Mouse (Mus musculus) thymus, postnatal 36 days (tissue): ENCODE results near the gene Zrsr1.

Experiments
- DNase-seq, 2 experiments: peaks; one replicate each; pipeline ENCODE4 v3.0.0; 2022; ENCODE audit warnings: mixed read lengths in 2 of 2

The Zrsr1 gene

DNA sequence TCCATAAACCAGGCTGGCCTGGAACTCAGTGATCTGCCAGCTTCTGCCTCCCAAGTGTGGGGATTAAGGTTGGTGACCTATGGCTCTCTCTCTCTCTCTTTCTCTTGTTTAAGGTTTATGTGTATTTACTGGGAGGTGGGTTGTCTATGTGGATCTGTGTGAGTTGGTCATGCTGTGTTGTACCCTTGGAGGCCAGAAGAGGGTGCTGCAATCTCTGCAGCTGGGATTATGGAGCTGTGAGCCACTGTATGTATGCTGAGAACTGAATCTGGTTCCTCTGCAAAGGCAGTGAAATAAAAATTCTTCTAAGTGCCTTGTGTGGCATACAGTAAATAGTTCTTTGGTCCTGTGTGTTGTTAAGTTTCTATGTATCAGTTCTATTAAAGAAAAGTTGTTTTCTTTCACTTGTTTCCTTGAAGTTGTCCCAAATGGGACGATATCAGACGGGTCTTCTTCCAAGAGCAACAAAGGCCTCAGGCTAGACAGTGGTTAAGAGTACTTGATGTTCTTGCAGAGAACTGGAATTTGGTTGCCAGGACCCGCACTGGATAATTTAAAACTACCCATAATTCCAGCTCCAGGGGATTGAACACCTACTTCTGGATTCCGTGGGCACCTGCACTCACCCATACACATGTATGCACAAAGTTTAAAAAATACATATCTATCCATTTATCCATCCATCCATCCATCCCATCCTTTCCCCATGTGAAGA, 41.9 kb downstream of the Zrsr1 start:
- peak in 1 of 2 experiments; percentile 6 for DNase-seq

DNA sequence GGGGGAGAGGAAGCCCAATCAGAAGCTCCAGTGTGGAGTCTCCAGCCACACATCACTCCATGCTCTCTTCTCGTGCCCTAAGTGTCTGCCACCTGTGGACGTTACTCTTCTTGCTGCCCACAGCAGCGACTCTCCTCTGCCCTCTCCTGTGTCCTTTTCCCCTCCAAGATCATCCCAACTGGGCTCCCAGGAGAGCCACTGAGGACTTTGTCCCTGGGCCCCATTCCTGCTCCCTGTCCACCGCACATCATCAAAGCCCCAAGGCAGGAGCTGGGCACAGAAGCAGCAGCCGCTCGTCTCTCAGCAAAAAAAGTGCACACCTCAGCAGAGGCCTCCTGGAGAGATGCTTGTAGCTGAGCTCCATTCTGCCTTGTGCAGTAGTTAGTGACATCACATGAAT, 43.2 kb downstream of the Zrsr1 start:
- DNase-seq = no peak

DNA sequence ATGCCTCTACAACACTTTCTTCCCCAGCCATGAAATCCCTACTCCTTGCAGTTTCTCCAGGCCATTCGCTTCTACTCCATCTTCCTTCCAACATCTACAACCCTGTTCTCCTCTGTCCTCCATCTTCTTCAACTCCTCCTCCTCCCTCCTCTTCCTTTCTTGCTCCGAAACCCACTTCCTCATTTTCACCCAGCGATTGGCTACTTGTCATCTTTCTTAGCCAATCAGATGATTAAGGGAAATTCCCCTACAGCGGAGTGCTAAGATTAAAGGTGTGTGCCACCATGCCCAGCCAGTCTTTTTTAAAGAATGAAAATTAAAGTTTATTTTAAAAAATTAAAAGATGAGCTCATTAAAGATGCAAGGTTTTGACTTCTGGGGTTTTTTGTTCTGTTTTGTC, 46.1 kb downstream of the Zrsr1 start:
- DNase-seq = no peak

DNA sequence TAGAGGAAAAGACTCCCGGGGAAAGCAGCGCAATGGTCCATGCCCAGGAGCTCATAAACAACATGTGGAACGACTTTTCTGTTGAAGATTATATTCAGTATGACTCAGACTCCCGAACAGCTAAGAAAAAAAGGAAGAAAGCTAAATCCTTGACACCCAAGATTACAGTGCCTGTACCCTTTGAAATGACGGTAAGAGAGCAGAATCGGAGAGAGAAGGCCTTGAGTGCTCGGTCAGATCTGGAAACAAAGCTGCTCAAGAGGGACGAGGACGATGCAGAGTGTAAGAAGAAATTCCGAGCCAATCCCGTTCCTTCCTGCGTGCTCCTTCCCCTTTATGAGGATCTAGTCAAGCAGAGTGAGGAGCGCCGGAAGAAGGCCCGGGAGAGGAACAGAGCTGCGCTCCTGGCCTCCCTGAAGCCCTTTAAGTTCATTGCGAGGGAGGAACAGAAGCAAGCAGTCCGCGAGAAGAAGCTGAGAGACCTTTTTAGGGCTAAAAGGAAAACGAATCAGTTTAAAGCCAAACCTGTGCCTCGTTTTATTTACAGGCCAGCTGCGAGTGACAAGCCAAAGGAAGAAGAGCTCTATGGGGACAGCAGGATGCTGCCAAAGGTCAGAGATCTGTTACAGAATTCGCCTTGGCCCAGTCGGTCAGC, 48.4 kb downstream of the Zrsr1 start:
- DNase-seq = no peak

DNA sequence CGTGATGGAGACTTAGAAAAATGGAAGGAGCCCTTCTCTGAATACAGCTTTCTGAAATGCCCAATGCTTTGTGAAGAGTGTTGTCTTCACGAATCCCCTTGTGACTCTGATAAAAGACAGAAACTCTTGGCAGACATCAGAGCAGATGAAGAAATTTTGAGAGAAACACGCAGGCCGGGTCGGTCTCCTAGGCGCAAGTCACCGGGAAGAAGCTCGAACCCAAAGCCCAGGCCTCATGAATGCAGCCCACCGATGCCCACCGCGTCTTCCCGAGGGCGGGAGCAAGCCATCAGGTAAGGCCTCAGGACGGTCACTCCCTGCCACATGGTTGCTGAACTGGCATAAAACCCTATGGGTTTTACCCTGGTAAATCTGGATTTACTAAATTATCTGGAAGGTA, 49.0 kb downstream of the Zrsr1 start:
- no peak for DNase-seq

DNA sequence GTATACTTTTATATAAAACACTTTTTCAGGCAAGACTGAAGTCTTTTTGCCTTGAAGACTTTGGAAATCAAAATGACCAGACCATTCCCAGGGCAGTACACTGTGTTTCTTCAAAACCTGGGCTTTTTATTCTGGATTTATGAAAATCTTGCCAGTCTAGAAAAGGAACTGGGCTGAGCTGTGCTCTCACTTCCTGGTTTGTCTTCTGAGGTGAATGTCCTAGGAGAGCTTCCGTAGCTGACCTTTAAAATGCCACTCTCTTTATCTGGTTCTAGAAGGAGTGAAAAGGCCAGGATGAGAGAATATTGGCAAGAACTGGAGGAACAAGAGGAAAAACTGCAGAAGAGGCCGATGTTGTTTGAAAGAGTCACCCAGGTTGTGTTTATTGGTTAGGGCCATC, 51.4 kb downstream of the Zrsr1 start:
- DNase-seq = no peak

DNA sequence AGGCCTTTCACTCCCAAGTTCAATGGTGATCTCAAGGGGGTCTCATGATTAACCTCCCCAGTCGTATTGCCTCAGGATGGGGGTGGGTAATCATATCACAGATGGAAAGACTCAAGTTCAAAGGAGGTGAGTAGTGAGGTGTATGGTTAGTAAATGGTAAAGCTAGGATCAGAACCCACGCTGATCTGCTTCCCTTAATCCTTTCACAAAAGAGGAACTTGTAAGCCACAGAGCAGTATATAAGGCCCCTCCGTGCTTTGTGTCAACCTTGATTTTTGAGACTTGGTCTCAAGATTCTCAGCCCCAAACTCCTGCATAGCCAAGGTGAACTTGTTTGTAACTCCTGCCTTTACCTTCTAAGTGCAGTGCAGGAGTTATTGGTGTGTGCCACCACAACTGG, 52.4 kb downstream of the Zrsr1 start:
- DNase-seq = no peak
